Mouse (Mus musculus) monocyte, adult 5-6 weeks (primary cell): ENCODE data around the gene Pdik1l. TPM values are rescaled to one million over a fixed set of nuclear protein-coding genes. Genes with fewer than 3 reads are reported as not detected.
"Not testable (repeated sequence)": the region's sequence is repeated elsewhere in the genome, so short reads cannot be mapped to it uniquely, and the experiment has no call there.

Source experiments
- ATAC-seq: fragments of 153-309, 156-312 bp; replicated peaks from 2 replicates; pipeline ENCODE4 v1.8.0; 2017; ENCODE audit warnings: mild to moderate bottlenecking; ENCODE audit not compliant: low TSS enrichment, insufficient number of reproducible peaks, severe bottlenecking, poor library complexity, low FRiP score
- total RNA-seq: library from RNA; stranded (forward); fragments of 200-1000, 200-491, 200-594 nt; gene quantifications from 3 replicates; pipeline ENCODE4 v1.2.3, GENCODE M21; 2017

Pdik1l gene
- total RNA-seq, 1 experiment from 2014 or later: 25.2 TPM

DNA sequence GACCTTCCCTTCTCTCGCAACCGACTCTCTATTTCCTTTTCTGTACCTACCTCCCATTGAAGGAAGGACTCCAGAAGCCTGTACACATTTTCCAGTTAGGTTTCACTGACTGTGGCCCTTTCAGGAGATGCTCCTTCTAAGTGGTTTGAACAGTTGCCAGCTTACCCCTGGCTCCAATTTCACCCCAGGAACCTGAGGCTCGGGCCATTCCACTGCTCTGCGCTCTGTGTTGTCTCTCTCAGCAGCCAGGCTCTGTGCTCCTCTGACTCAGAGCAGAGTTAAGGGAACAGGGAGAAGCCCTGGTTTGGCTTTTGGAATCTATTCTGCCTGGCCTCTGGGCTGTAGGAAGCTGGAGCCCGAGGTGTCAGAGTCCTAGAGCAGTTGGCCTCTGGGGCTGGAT, 14.4 kb upstream of the Pdik1l start:
- no peak for ATAC-seq

- peak; percentile 47; the same call in 1 of the 2 replicates for ATAC-seq
Measured at GRCm38 (mm10) chr4:134300316-134300715, 12.6 kb upstream of the Pdik1l start.

DNA sequence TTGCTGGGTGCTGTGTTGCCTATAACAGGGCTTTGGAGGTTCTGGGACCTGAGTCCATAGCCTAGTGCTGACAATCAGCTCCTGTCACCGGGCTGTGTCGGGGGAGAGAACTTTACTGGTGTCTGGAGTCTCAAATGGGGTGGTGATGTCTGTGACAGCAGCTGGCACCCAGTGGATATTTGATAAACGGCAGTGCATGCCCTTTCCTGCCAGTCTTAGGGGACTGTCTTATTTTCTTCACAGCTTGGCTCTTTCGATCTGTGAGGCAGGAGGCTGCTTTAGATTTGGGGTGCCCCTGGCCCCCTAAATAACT, 11.8 kb upstream of the Pdik1l start:
- no peak for ATAC-seq

- no peak for ATAC-seq
Measured at GRCm38 (mm10) chr4:134298626-134299497, 11.2 kb upstream of the Pdik1l start.

DNA sequence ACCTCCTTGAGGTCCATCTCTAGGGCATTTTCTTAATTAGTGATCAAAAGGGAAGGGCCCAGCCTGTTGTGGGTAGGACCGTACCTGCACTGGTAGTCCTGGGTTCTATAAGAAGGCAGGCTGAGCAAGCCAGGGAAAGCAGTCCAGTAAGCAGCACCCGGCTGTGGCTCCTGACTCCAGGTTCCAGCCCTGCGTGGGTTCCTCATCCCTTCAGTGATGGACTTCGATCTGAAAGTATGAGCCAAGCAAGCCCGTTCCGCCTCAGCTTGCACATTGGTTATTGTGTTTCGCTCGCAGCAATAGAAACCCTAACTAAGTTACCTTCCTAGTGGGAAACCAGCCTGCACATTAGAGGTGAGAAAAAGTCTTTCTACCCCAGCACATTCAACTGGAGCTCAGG, 9.7 kb upstream of the Pdik1l start:
- ATAC-seq: no peak

DNA sequence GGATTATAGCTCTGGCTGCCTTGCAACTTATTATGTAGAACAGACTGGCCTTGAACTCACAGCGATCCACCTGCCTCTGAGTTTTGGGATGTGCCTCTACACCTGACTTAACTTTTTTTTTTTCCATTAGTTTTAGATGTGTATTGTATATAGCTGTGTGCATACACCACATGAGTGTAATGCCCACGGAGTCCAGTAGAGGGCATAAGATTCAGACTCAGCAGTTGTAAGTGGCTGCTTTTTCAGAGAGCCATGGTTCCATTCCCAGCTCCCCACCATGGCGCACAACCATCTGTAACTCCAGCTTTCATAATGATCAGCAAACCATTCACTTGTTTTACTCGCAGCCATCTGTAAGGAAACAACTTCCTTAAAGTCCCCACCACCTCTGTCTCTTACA, 8.8 kb upstream of the Pdik1l start:
- ATAC-seq: no peak

GRCm38 (mm10) chr4:134296096-134296495, 8.4 kb upstream of the Pdik1l start:
- not testable (repeated sequence) for ATAC-seq

DNA sequence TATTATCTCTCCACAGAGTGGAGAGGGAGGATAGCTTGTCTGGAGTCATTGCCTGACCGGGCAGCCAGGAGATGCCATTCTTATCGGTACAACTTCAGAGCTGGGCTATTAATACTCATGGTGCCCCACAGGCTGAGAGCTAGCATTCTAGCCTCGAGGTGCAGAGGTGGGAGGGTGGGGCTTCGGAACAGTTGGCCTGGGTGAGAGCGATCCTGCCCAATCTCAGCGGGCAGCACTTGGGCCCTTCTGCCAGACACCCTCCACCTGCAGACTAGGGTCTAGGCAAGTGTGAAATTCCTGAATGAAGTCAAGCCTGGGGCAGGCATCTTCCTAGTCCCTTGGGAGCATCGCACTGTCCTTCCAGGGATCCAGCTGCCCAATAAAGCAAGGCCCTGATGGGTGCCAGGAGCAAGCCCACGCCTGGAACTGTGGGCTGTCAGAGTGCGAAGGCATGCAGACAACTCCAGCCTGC, 6.0 kb upstream of the Pdik1l start:
- ATAC-seq: no peak

DNA sequence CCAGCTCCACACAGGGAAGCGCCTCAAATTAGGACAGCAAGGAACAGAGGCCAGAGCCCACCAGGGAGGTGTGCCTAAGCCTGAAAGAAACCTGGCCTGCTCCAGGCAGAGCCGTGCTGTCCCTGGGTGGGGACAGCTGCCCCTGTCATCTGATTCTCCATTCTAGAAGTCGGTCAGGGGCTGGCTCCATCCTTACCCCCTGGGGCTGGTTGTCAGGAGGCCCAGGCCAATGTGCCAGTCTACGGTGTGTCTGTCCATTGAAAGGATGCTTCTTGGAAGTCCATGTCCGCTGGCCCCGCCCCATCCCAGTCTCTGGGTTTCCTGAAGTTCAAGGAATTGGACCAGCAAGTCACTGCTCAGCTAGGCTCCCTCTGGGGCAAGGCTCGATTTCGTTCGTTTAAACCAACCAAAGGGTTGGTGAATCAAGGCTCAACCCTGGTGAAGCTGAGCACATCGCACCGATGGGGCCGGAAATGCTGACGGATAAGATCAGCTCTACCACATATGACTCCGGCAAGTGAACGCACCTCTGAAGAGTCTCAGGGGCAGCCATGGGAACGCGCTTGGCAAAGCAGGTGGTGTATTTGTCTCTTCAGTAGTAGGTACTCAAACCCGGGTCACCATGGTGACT, 5.5 kb upstream of the Pdik1l start:
- no peak for ATAC-seq

DNA sequence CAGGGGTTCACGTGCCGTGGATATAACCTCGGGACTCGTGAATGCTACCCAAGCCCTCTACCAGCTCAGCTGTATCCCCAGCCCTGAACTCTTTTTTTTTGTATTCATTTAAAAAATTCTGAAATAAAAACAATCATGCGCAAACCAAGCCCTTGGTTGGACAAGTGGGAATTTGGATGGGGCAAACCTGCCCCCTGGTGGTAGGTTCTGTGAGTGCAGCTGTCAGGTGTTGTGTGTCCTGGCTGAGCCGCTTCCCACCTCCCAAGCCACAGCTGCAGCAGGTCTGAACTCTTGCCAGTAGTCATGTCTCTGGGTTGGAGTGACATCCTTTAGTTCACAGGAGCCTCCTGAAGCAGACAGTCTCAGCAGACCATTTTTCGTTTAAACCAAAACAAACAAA, 4.4 kb upstream of the Pdik1l start:
- peak; percentile 68 for ATAC-seq

DNA sequence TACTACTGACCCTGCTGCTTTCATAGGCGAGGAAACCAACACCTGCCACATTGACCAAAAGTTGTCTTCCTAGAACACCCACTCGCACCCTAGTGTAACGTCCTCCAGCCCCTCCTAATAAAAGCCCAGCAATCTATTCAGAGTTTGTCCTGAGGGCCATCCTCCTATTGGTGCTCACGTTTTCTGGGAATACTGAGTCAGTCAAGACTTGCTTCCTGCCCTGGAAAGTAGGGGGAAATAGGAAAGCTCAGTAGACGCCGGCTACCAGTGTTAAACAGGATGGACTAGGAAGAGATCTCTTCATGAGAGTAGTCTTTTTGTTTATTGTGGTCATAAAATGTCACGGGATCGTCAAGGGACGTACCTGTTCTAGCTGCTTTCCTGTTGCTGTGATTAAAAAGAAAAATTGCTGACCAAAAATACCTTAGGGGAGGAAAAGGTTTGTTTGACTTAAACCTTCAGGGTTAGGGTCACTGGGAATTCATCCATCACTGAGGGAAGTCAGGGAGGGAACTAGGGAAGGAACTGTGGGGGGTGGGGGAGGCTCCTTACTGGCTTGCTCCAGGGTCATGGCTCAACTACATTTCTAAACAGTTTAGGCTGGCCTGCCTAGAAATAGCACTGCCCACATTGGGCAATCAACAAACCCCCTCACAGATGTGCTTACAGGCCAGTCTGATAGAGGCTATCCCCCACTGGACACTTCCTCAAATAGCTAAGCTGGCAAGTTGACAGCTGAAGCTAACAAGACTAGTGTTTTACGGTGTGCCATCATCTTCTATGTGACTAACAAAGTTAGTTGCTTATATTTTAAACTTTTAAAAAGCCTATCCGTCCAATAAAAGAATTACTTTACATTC, 932 bp upstream of the Pdik1l start:
- ATAC-seq: no peak

DNA sequence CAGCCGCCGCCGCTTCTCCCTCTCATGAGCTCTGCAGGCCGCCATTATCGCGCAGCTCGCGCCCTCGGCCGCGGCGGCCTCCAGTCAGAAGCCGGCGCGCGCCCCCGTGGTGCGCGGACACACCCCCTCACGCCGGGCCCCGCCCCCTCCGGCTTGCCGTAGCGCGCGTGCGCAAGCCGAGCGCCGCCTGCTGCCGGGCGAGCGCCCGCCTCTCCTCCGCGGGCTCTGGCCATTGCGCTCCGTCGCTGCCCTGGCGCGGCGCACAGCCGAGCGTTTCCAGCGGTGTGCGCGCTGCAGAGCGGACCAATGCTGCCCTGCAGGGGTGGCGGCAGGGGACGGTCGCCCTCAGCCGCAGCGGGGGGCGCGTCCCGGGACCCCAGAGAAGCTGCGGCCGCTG, 529 bp downstream of the Pdik1l start:
- ATAC-seq: peak; percentile 61

DNA sequence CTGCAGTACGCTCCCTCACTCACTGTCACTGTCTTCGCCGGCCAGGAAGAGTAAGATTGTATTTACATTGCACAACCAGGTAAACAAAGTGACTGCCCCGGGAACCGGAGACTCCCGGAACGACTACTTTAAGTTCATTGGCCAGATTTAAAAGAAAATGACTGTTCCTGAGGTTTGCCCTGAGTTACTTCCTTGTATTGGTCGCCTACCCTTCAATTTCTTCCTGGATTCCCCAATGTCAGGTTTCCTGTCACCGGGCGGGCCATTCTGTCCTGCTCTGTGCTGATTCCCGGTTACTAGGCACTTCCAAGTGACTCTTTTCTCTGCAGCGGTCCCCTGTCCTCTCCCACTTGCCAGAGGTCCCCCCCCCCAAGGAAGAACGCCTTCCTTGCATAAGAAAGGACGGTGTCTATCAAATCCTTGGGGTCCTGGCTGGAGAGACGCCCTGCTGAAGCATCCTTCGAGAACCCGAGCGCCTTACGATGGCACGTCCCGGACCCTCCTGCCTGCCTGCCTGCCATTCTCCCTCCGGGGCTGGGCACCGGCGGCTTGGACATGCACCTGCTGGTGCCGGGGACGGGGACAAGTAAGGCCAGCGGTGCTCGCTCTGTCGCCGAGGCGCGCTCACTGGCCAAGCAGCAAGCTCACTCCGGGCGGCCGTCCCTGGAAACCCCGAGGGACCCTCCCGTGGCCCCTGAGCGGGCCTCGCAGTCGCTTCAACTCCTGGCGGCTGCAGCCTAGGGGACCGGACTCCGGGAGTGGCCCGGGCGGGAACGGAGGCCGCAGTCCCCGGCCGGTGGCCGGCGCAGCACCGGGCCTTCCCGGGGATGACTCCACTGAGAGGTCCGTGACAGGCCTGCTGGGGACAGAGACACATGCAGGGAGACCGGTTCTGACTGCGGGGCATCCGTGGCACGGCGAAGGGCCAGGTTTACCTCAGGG, 1.2 kb downstream of the Pdik1l start:
- ATAC-seq: no peak

- no peak for ATAC-seq
Measured at GRCm38 (mm10) chr4:134284942-134285341, 2.8 kb downstream of the Pdik1l start.

- peak; percentile 66 for ATAC-seq
Measured at GRCm38 (mm10) chr4:134273417-134274345, 14.0 kb downstream of the Pdik1l start.

DNA sequence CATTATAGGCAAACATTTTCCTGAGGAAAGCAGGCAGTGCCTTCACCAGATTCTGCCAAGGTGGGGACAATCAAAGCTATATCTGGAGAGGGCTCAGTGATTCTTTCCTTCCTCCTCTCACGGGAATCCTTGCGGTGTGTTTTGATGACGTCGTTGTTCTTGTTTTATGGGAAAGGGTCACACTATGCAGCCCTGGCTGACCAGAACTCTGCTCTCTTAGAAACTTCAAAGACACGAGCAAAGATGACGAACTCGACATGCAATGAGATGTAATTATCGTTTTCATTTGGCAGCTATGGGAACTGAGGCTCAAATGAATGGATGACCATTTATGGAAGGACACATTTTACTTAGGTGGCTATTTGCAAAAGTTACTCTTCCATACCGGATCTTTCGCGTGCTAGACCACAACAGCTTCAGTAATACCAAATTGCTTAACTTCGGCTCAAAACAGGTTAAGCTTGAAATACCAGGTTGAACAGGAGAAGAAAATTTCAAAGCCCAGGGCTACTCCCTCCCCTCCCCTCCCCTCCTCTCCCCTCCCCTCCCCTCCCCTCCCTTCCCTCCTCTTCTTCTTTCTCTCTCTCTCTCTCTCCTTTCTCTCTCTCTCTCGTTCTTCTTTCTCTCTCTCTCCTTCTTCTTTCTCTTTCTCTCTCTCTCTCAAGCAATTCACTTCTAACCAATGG, 14.8 kb downstream of the Pdik1l start:
- no peak for ATAC-seq

DNA sequence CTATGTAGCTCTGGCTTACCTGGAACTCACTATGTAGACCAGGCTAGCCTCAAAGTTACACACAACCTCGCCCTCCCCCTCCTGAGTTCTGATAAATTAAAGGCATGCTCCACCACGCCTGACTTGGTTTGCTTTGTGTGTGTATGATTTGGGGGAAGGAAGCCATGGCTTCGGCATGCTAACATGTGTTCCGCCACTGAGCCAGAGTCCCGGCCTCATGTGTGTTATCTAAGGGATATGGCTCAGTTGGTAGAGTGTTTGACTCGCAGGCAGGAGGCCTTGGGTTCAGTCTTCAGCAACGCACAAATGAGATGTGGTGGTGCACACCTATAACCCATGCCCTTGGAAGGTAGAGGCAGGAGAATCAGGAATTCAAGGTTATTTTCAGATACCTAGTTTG, 15.7 kb downstream of the Pdik1l start:
- ATAC-seq: no peak
